Mouse (Mus musculus): ENCODE data around the gene Sdhc.

DNA sequence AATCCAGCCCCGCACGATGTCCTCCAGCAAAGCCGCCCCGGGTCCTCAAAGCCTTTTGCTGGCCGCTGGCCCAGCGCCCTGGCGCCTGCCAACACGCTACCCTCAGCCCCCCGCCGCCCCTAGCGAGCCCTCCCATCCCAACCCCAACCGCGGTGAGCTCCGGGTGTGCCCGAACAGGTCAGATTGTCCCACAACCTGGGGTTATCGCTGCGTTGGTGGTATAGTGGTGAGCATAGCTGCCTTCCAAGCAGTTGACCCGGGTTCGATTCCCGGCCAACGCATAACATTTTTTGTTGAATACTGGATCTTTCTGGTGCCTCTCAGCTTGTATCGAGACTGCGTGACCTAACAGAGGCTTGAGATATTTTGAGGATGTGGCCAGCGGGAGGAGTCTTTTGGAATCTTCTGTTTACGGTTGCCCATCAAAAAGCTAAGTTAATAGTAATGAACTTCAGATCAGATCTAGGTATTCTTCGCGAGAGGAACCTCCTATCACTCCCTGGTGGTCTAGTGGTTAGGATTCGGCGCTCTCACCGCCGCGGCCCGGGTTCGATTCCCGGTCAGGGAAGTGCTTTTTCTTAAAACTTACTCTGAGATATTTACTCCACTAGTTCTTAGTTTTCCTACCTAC lies 47.7 kb downstream of the Sdhc start:
- TF ChIP-seq E2F4 (IDR thresholded peaks at IDR 0.05; ENCODE audit: insufficient read depth), result no peak
- TF ChIP-seq POLR2A (IDR thresholded peaks at IDR 0.05; ENCODE audit: insufficient read length, low read depth), result no peak
- TF ChIP-seq MYOD1 (IDR thresholded peaks at IDR 0.05; ENCODE audit: control insufficient read depth in 1 of 3, insufficient read length in 2 of 3, low read depth in 2 of 3), result no peak
- TF ChIP-seq USF1 (IDR thresholded peaks at IDR 0.05; ENCODE audit: low read depth), result no peak
- TF ChIP-seq TCF12 (IDR thresholded peaks at IDR 0.05; ENCODE audit: insufficient read depth, poor library complexity, severe bottlenecking), result no peak

Measured in myocyte (in vitro differentiated cells).